In the genomic region with DNA sequence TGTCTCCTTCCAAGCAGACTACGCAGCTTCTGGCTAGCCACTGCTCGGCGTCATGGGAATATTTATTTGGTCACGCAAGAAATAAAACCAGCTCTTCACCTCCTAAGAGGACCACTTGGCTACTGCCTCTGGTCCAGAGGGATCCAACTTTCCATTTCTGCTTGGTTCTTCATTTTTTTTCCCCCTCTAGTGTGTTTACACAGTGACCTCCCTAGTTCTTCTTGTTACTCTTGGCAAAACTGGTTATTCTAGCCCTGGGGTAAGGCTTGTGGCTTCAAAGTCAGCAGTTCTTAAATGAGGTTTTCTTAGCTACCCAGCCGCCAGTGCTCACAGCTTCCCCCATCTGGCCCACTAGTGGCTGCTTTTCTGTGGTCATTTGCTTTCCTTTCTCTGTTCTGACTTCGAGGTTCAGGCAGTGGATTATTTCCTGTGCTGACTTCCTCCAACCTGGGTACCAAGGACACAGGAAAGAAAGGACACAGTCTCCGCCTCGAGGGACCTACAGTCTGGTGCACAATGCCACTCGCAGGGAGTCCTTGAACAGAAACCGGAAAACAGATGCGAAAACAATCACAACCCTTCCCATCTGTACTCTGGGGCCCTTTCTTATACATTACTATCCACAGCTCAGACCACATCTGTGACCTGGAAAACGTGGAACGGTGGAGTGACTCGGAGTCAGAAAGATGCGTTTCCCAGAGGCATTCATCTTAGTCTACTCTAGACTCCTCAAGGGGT, we compare ENCODE assay signal across 1 mouse cellular context.
TF ChIP-seq lines count a peak whose summit lies in the region.

No protein-coding gene starts in this region.

TF ChIP-seq in MEL, 35 proteins besides CTCF, POLR2A, EP300 and RAD21 (continued from another document):
- TF ChIP-seq E2F4 (IDR thresholded peaks at IDR 0.05; ENCODE audit: borderline replicate concordance, low read depth, low read length) (no peak), ELF1 (IDR thresholded peaks at IDR 0.05; ENCODE audit: low read depth, low read length) (no peak), USF1 (IDR thresholded peaks at IDR 0.05; ENCODE audit: low read depth, low read length) (no peak), MXI1 (IDR thresholded peaks at IDR 0.05; ENCODE audit: low read depth, low read length) (no peak), MYC (IDR thresholded peaks at IDR 0.05; ENCODE audit: low read depth, low read length) (no peak), TAL1 (IDR thresholded peaks at IDR 0.05; ENCODE audit: low read length) (no peak)
